Mouse (Mus musculus): ENCODE measurements around the gene Map6. TPM values are rescaled to one million over a fixed set of nuclear protein-coding genes. Genes with fewer than 3 reads are reported as not detected.
A peak's percentile ranks its signal among the peaks of the same experiment; 100 is the strongest.

The Map6 gene
- total and polyA plus RNA-seq, 2 experiments from 2014 or later: 98.0 to 234 TPM

GRCm38 (mm10) chr7:99229411-99229810 is 37.8 kb upstream of the Map6 start:
- 10% methylated on average over 2 of the region's 2 CpGs for WGBS
- H3K36me3 ChIP-seq (ENCODE audit: insufficient read depth): no peaks in the 10 kb centered on the region
- no peak overlapping the region for H3K27ac ChIP-seq (ENCODE audit: low read depth, low read length)
- H3K9me3 ChIP-seq (ENCODE audit: low read length): no peaks in the 10 kb centered on the region
- no peak overlapping the region for H3K4me3 ChIP-seq (ENCODE audit: low read depth, low read length)
- no peaks in the 10 kb centered on the region for H3K27me3 ChIP-seq (ENCODE audit: insufficient read depth, low read length)
- DNase-seq (peak; percentile 54), ATAC-seq (no peak)
- no peak overlapping the region for H3K4me2 ChIP-seq (ENCODE audit: low read depth)
- H3K9ac ChIP-seq: no peak overlapping the region
- no peaks in the 10 kb centered on the region for H3K4me1 ChIP-seq (ENCODE audit: insufficient read depth)
- peak; percentile 63 for TF ChIP-seq CTCF (IDR thresholded peaks at IDR 0.05; ENCODE audit: low read depth)

GRCm38 (mm10) chr7:99230061-99230747 is 37.0 kb upstream of the Map6 start:
- no peak overlapping the region for H3K27ac ChIP-seq (ENCODE audit: low read depth, low read length)
- ATAC-seq: no peak
- no peaks in the 10 kb centered on the region for H3K36me3 ChIP-seq (ENCODE audit: insufficient read depth)
- no peak for TF ChIP-seq CTCF (IDR thresholded peaks at IDR 0.05; ENCODE audit: low read depth)
- no peak overlapping the region for H3K4me2 ChIP-seq (ENCODE audit: low read depth)
- H3K4me1 ChIP-seq (ENCODE audit: insufficient read depth): no peaks in the 10 kb centered on the region
- 78% methylated on average over 7 of the region's 7 CpGs for WGBS
- no peak for DNase-seq
- no peak overlapping the region for H3K9ac ChIP-seq
- H3K27me3 ChIP-seq (ENCODE audit: insufficient read depth, low read length): no peaks in the 10 kb centered on the region
- no peaks in the 10 kb centered on the region for H3K9me3 ChIP-seq (ENCODE audit: low read length)
- no peak overlapping the region for H3K4me3 ChIP-seq (ENCODE audit: low read depth, low read length)

- no peak for ATAC-seq
- Histone ChIP-seq H3K4me3 (ENCODE audit: low read depth, low read length) (no peak overlapping the region), H3K9me3 (ENCODE audit: low read length) (no peaks in the 10 kb centered on the region), H3K4me2 (ENCODE audit: low read depth) (no peak overlapping the region), H3K9ac (no peak overlapping the region), H3K27me3 (ENCODE audit: insufficient read depth, low read length) (no peaks in the 10 kb centered on the region), H3K36me3 (ENCODE audit: insufficient read depth) (no peaks in the 10 kb centered on the region), H3K4me1 (ENCODE audit: insufficient read depth) (no peaks in the 10 kb centered on the region), H3K27ac (ENCODE audit: low read depth, low read length) (no peak overlapping the region)
- TF ChIP-seq CTCF (IDR thresholded peaks at IDR 0.05; ENCODE audit: low read depth): peak; percentile 11
- no peak for DNase-seq
- WGBS: 65% methylated on average over 6 of the region's 6 CpGs
Measured at GRCm38 (mm10) chr7:99232571-99232970, 34.7 kb upstream of the Map6 start.

- DNase-seq (no peak), ATAC-seq (no peak)
- H3K9me3 ChIP-seq (ENCODE audit: low read length): no peaks in the 10 kb centered on the region
- H3K27me3 ChIP-seq (ENCODE audit: insufficient read depth, low read length): peaks cover 7% of the 10 kb centered on the region; the same call in 1 of the 2 replicates
- H3K27ac ChIP-seq (ENCODE audit: low read depth, low read length): no peak overlapping the region
- TF ChIP-seq CTCF (IDR thresholded peaks at IDR 0.05; ENCODE audit: low read depth): no peak
- H3K4me2 ChIP-seq (ENCODE audit: low read depth): no peak overlapping the region
- 36% methylated on average over 2 of the region's 2 CpGs for WGBS
- H3K9ac ChIP-seq: no peak overlapping the region
- no peaks in the 10 kb centered on the region for H3K4me1 ChIP-seq (ENCODE audit: insufficient read depth)
- no peak overlapping the region for H3K4me3 ChIP-seq (ENCODE audit: low read depth, low read length)
- H3K36me3 ChIP-seq (ENCODE audit: insufficient read depth): no peaks in the 10 kb centered on the region
Measured at GRCm38 (mm10) chr7:99234916-99235315, 32.3 kb upstream of the Map6 start.

- ATAC-seq (no peak), DNase-seq (no peak)
- no peaks in the 10 kb centered on the region for H3K4me1 ChIP-seq (ENCODE audit: insufficient read depth)
- TF ChIP-seq CTCF (IDR thresholded peaks at IDR 0.05; ENCODE audit: low read depth): no peak
- peaks cover 7% of the 10 kb centered on the region; the same call in 1 of the 2 replicates for H3K27me3 ChIP-seq (ENCODE audit: insufficient read depth, low read length)
- no peaks in the 10 kb centered on the region for H3K36me3 ChIP-seq (ENCODE audit: insufficient read depth)
- no peak overlapping the region for H3K4me3 ChIP-seq (ENCODE audit: low read depth, low read length)
- no peaks in the 10 kb centered on the region for H3K9me3 ChIP-seq (ENCODE audit: low read length)
- H3K4me2 ChIP-seq (ENCODE audit: low read depth): no peak overlapping the region
- H3K9ac ChIP-seq: no peak overlapping the region
- no peak overlapping the region for H3K27ac ChIP-seq (ENCODE audit: low read depth, low read length)
- 72% methylated on average over 2 of the region's 2 CpGs for WGBS
Measured at GRCm38 (mm10) chr7:99235657-99236056, 31.6 kb upstream of the Map6 start.

GRCm38 (mm10) chr7:99236888-99237660 is 30.2 kb upstream of the Map6 start:
- Histone ChIP-seq H3K9me3 (ENCODE audit: low read length) (no peaks in the 10 kb centered on the region), H3K27ac (ENCODE audit: low read depth, low read length) (no peak overlapping the region), H3K36me3 (ENCODE audit: insufficient read depth) (no peaks in the 10 kb centered on the region), H3K9ac (no peak overlapping the region), H3K4me2 (ENCODE audit: low read depth) (no peak overlapping the region), H3K27me3 (ENCODE audit: insufficient read depth, low read length) (peaks cover 7% of the 10 kb centered on the region; the same call in 1 of the 2 replicates), H3K4me1 (ENCODE audit: insufficient read depth) (no peaks in the 10 kb centered on the region), H3K4me3 (ENCODE audit: low read depth, low read length) (no peak overlapping the region)
- ATAC-seq: no peak
- WGBS: 27% methylated on average over 8 of the region's 8 CpGs
- TF ChIP-seq CTCF (IDR thresholded peaks at IDR 0.05; ENCODE audit: low read depth): no peak
- no peak for DNase-seq

- peak within 1 kb of the TSS; percentile 8; the same call in 1 of the 2 replicates for H3K4me2 ChIP-seq (ENCODE audit: low read depth)
- 15% methylated on average over 13 of the region's 13 CpGs for WGBS
- H3K9me3 ChIP-seq (ENCODE audit: low read length): no peaks in the 10 kb centered on the region
- no peak for TF ChIP-seq CTCF (IDR thresholded peaks at IDR 0.05; ENCODE audit: low read depth)
- H3K9ac ChIP-seq: no peak within 1 kb of the TSS
- H3K27me3 ChIP-seq (ENCODE audit: insufficient read depth, low read length): peaks cover 7% of the 10 kb centered on the region; the same call in 1 of the 2 replicates
- H3K27ac ChIP-seq (ENCODE audit: low read depth, low read length): no peak within 1 kb of the TSS
- DNase-seq: no peak
- no peaks in the 10 kb centered on the region for H3K4me1 ChIP-seq (ENCODE audit: insufficient read depth)
- no peaks in the 10 kb centered on the region for H3K36me3 ChIP-seq (ENCODE audit: insufficient read depth)
- H3K4me3 ChIP-seq (ENCODE audit: low read depth, low read length): no peak within 1 kb of the TSS
- ATAC-seq: no peak
Measured at GRCm38 (mm10) chr7:99238417-99238816, 28.8 kb upstream of the Map6 start, which contains the start of gene Mogat2. Mogat2 (minus strand) TSS chr7:99238619.

Data from forebrain, postnatal 0 days (tissue).